Mouse (Mus musculus): ENCODE results near the gene Tjp2. TPM values are rescaled to one million over a fixed set of nuclear protein-coding genes. Genes with fewer than 3 reads are reported as not detected.
"Not testable (repeated sequence)": the region's sequence is repeated elsewhere in the genome, so short reads cannot be mapped to it uniquely, and the experiment has no call there.

Gene Tjp2
- polyA plus RNA-seq, 1 experiment from 2014 or later = 36.9 TPM

DNA sequence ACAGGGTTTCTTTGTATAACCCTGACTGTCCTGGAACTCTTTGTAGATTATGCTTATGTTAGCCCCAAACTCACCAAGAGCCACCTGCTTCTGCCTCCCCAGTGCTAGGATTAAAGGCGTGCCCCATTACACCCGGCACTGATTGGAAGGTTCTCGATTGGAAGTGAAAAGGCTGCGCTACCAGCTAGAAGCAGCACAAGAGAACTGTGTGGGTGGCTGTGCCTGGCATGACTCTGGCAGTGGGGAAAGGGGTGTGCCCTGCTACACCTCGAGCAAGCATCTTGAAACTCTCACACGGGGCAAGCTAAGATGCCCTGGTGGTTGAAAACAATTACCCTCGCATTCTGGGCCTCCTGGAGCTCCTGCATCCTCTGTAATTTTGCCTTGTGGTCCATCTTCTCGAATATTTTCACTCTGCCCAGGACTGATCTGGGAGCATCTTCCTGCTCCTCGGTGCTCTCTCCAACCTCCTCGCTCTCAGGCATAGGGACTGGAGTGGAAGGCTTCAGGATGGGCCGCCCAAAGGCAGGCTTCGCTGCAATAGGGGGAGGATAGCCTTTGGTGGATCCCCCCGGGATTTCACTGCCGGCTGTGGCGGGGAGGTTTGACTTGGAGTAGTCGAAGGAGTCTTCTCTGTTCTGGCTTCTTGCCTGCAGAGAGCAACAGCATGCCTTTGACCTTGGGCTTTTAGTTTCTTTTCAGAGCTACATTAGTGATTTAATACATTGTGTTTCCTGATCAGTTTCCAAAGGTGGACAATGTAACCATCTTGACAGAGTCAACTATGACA, 127.0 kb downstream of the Tjp2 start:
- H3K4me1 ChIP-seq (replicated peaks; ENCODE audit: control insufficient read depth, insufficient read depth, low read length) = no peaks in the 10 kb centered on the region
- H3K4me3 ChIP-seq (ENCODE audit: low read depth, low read length) = no peak overlapping the region
- DNase-seq (ENCODE audit: low spot score) = no peak
- no peak for ATAC-seq (replicated peaks; ENCODE audit: low FRiP score)
- H3K4me2 ChIP-seq (ENCODE audit: low read depth, low read length, severe bottlenecking) = no peak overlapping the region
- H3K9ac ChIP-seq (ENCODE audit: low read length) = no peak overlapping the region
- H3K9me3 ChIP-seq (ENCODE audit: control insufficient read depth, low read length) = no peaks in the 10 kb centered on the region
- 89% methylated on average over 16 of the region's 16 CpGs for WGBS
- no peaks in the 10 kb centered on the region; the same call in 1 of the 2 replicates for H3K36me3 ChIP-seq (ENCODE audit: control insufficient read depth, insufficient read depth, low read length)
- no peak overlapping the region for H3K27ac ChIP-seq (ENCODE audit: low read depth, low read length)
- no peaks in the 10 kb centered on the region for H3K27me3 ChIP-seq (ENCODE audit: control insufficient read depth, insufficient read depth, low read length)

DNA sequence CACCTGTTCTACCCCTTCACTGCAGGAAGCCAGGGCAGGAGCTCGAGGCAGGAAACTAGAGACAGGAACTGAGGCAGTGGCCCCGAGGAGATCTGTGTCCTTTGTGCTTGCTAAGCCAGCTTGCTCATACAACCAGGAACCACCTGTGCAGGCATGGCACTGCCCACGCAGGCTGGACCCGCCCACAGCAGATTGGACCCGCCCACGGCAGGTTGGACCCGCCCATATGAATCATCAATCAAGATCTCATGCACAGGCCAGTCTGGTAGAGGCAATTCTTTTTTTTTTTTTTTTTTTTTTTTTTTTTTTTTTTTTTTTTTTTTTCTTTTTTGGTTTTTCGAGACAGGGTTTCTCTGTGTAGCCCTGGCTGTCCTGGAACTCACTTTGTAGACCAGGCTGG, 132.8 kb downstream of the Tjp2 start:
- not testable (repeated sequence) for H3K27ac ChIP-seq (ENCODE audit: low read depth, low read length); H3K9ac ChIP-seq (ENCODE audit: low read length); H3K4me1 ChIP-seq (replicated peaks; ENCODE audit: control insufficient read depth, insufficient read depth, low read length); H3K27me3 ChIP-seq (ENCODE audit: control insufficient read depth, insufficient read depth, low read length); H3K4me2 ChIP-seq (ENCODE audit: low read depth, low read length, severe bottlenecking); H3K36me3 ChIP-seq (ENCODE audit: control insufficient read depth, insufficient read depth, low read length); ATAC-seq (replicated peaks; ENCODE audit: low FRiP score); H3K4me3 ChIP-seq (ENCODE audit: low read depth, low read length); DNase-seq (ENCODE audit: low spot score); H3K9me3 ChIP-seq (ENCODE audit: control insufficient read depth, low read length)
- WGBS = 74% methylated on average over 8 of the region's 8 CpGs

DNA sequence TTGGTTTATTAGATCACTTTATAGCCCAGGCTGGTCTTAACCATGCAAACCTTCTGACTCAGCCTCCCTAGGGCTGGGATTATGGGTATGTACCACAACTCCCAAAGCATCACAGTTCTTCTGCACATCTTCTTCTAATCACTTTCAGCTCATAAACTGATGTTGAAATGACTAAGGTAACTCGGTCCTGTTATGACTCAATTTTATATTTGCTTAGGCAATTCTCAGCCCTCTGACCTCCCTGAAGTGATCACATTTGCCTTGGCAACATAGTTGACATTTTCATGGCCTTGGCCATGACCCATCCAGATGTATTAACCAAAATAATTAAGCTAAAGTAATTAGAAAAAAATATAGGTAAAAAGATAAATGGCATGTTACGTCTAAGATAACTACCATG, 134.5 kb downstream of the Tjp2 start:
- H3K9me3 ChIP-seq (ENCODE audit: control insufficient read depth, low read length) = no peaks in the 10 kb centered on the region
- no peaks in the 10 kb centered on the region; the same call in 1 of the 2 replicates for H3K36me3 ChIP-seq (ENCODE audit: control insufficient read depth, insufficient read depth, low read length)
- no peak for ATAC-seq (replicated peaks; ENCODE audit: low FRiP score)
- 86% methylated on average over 2 of the region's 2 CpGs for WGBS
- no peaks in the 10 kb centered on the region for H3K27me3 ChIP-seq (ENCODE audit: control insufficient read depth, insufficient read depth, low read length)
- no peaks in the 10 kb centered on the region for H3K4me1 ChIP-seq (replicated peaks; ENCODE audit: control insufficient read depth, insufficient read depth, low read length)
- H3K27ac ChIP-seq (ENCODE audit: low read depth, low read length) = no peak overlapping the region
- no peak overlapping the region for H3K4me2 ChIP-seq (ENCODE audit: low read depth, low read length, severe bottlenecking)
- H3K9ac ChIP-seq (ENCODE audit: low read length) = no peak overlapping the region
- no peak overlapping the region for H3K4me3 ChIP-seq (ENCODE audit: low read depth, low read length)
- DNase-seq (ENCODE audit: low spot score) = no peak

DNA sequence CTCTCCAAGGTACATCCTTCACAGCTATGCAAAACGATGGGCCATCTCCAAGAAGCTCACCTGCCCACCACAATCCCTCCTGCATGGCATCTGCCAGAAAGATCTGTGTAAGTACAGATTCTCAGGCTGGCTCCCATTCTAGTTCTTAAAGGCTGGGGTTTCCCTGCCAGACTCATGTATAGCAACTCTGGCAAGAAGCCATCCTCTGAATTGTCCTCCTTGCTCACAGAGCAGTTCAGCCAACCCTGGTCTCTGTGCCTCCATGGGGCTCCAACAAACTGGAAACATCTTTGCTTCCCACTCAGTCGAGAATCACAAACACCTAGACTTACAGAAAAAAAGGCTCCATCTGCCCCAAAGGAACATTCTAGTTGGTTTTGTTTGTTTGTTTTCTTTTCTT, 139.5 kb downstream of the Tjp2 start:
- 96% methylated on average over 2 of the region's 2 CpGs for WGBS
- H3K9me3 ChIP-seq (ENCODE audit: control insufficient read depth, low read length) = no peaks in the 10 kb centered on the region
- no peaks in the 10 kb centered on the region for H3K4me1 ChIP-seq (replicated peaks; ENCODE audit: control insufficient read depth, insufficient read depth, low read length)
- H3K4me2 ChIP-seq (ENCODE audit: low read depth, low read length, severe bottlenecking) = no peak overlapping the region
- no peak overlapping the region for H3K9ac ChIP-seq (ENCODE audit: low read length)
- no peak overlapping the region for H3K4me3 ChIP-seq (ENCODE audit: low read depth, low read length)
- DNase-seq (ENCODE audit: low spot score) = no peak
- no peak overlapping the region for H3K27ac ChIP-seq (ENCODE audit: low read depth, low read length)
- H3K27me3 ChIP-seq (ENCODE audit: control insufficient read depth, insufficient read depth, low read length) = no peaks in the 10 kb centered on the region
- no peak for ATAC-seq (replicated peaks; ENCODE audit: low FRiP score)
- H3K36me3 ChIP-seq (ENCODE audit: control insufficient read depth, insufficient read depth, low read length) = no peaks in the 10 kb centered on the region

DNA sequence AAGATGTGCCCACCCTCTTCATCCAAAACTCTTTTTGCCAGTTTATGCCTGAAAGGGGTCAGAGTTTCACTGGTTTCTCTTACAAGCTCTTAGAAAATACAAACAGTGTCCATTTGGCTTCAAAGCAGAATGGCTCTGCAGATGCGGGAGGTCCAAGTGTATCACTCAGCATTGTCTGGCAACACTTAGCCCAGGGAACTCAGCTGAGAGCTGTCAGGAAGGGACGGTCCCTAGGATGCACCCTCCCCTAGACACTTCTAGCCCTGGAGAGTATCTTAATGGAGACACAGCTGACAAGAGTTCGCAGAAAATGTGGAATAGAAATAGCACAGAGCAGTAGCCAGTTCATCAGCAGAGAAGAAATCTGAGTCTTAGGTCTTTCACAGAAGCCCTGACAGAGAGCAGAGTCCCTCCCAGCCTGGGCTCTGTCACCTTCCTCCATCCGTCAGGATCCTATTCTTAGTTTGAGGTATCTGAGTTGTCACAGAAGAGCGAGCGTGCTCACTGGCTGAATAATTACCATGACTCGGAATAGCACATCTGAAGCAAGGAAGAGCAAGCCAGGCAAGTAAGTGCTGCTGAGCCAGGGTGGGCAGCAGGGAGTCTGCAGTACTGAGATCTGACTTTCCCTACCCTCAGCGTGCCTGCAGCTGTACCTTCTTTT, 144.3 kb downstream of the Tjp2 start:
- Histone ChIP-seq H3K9me3 (ENCODE audit: control insufficient read depth, low read length) (no peaks in the 10 kb centered on the region), H3K4me2 (ENCODE audit: low read depth, low read length, severe bottlenecking) (no peak overlapping the region), H3K4me3 (ENCODE audit: low read depth, low read length) (no peak overlapping the region), H3K9ac (ENCODE audit: low read length) (no peak overlapping the region), H3K27me3 (ENCODE audit: control insufficient read depth, insufficient read depth, low read length) (no peaks in the 10 kb centered on the region), H3K27ac (ENCODE audit: low read depth, low read length) (no peak overlapping the region), H3K36me3 (ENCODE audit: control insufficient read depth, insufficient read depth, low read length) (no peaks in the 10 kb centered on the region), H3K4me1 (replicated peaks; ENCODE audit: control insufficient read depth, insufficient read depth, low read length) (no peaks in the 10 kb centered on the region)
- ATAC-seq (replicated peaks; ENCODE audit: low FRiP score) (no peak), DNase-seq (ENCODE audit: low spot score) (no peak)
- WGBS = 63% methylated on average over 8 of the region's 8 CpGs

DNA sequence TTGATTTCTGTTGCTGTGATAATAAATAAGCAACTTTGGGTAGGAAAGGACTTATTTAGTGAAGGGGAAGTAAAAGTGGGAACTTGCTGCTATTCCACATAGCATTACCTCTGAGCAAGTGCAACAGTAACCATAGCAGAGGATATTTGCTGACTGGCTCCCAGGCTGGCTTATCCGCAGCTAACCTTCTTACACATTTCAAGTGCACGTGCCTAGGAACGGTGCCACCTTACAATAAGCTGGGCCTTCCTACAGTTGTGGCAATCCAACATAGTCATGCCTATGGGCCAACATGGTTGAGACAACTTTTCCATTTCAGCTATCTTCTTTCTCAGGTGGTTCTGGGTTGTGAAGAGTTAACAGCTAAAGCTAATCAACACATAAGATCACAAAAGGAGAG, 147.2 kb downstream of the Tjp2 start:
- H3K9me3 ChIP-seq (ENCODE audit: control insufficient read depth, low read length) = no peaks in the 10 kb centered on the region
- no peak overlapping the region for H3K9ac ChIP-seq (ENCODE audit: low read length)
- H3K4me1 ChIP-seq (replicated peaks; ENCODE audit: control insufficient read depth, insufficient read depth, low read length) = no peaks in the 10 kb centered on the region
- DNase-seq (ENCODE audit: low spot score) = peak; percentile 44
- ATAC-seq (replicated peaks; ENCODE audit: low FRiP score) = no peak
- no peaks in the 10 kb centered on the region for H3K27me3 ChIP-seq (ENCODE audit: control insufficient read depth, insufficient read depth, low read length)
- no peaks in the 10 kb centered on the region for H3K36me3 ChIP-seq (ENCODE audit: control insufficient read depth, insufficient read depth, low read length)
- H3K4me3 ChIP-seq (ENCODE audit: low read depth, low read length) = no peak overlapping the region
- 89% methylated on average over 3 of the region's 3 CpGs for WGBS
- no peak overlapping the region for H3K4me2 ChIP-seq (ENCODE audit: low read depth, low read length, severe bottlenecking)
- no peak overlapping the region for H3K27ac ChIP-seq (ENCODE audit: low read depth, low read length)

DNA sequence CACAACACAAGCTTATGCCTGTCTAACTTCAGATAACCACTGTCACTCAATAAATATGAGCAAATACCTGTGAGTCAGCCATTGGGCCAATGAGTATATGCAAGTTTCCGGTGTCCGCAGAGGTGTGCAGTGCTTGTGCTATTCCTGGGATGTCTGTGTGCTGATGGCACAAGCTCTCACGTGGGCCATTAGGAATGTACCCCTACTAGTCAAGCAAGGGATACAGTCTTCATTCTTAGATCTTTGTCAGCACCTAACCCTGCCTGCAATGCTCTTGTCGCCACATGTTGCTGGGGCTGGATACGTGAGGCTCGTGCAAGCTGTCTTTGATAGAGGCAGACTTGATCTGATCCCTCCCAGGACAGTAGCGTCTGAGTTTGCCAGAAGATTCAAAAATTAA, 148.3 kb downstream of the Tjp2 start:
- DNase-seq (ENCODE audit: low spot score) (peak; percentile 38), ATAC-seq (replicated peaks; ENCODE audit: low FRiP score) (no peak)
- H3K9me3 ChIP-seq (ENCODE audit: control insufficient read depth, low read length) = no peaks in the 10 kb centered on the region
- H3K4me2 ChIP-seq (ENCODE audit: low read depth, low read length, severe bottlenecking) = no peak overlapping the region
- WGBS = 92% methylated on average over 7 of the region's 7 CpGs
- H3K27ac ChIP-seq (ENCODE audit: low read depth, low read length) = no peak overlapping the region
- H3K36me3 ChIP-seq (ENCODE audit: control insufficient read depth, insufficient read depth, low read length) = no peaks in the 10 kb centered on the region
- no peak overlapping the region for H3K4me3 ChIP-seq (ENCODE audit: low read depth, low read length)
- H3K4me1 ChIP-seq (replicated peaks; ENCODE audit: control insufficient read depth, insufficient read depth, low read length) = no peaks in the 10 kb centered on the region
- no peaks in the 10 kb centered on the region for H3K27me3 ChIP-seq (ENCODE audit: control insufficient read depth, insufficient read depth, low read length)
- no peak overlapping the region for H3K9ac ChIP-seq (ENCODE audit: low read length)

DNA sequence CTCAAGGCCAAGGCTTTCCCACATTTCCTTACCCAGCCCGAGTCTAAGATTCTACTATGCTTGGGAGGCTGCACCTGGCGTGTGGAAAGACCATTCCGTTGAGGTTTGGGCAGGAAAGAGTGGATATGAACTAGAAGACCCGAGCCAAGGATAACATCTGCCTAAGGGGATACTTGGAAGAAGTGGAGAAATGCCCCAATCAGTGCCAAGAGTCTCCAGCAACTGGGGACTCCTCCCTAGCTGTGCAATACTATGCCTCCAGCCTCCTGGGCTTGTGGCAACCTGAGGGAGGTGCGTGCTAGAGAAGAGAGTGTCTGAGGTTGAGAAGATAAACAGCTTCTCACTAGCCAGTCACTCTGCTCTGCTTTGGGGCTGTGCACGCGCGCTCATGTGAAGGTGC, 148.9 kb downstream of the Tjp2 start:
- no peak for ATAC-seq (replicated peaks; ENCODE audit: low FRiP score)
- DNase-seq (ENCODE audit: low spot score) = peak; percentile 13
- H3K9me3 ChIP-seq (ENCODE audit: control insufficient read depth, low read length) = no peaks in the 10 kb centered on the region
- no peaks in the 10 kb centered on the region for H3K36me3 ChIP-seq (ENCODE audit: control insufficient read depth, insufficient read depth, low read length)
- WGBS = 90% methylated on average over 8 of the region's 8 CpGs
- no peaks in the 10 kb centered on the region for H3K27me3 ChIP-seq (ENCODE audit: control insufficient read depth, insufficient read depth, low read length)
- no peak overlapping the region for H3K4me2 ChIP-seq (ENCODE audit: low read depth, low read length, severe bottlenecking)
- no peak overlapping the region for H3K27ac ChIP-seq (ENCODE audit: low read depth, low read length)
- H3K4me1 ChIP-seq (replicated peaks; ENCODE audit: control insufficient read depth, insufficient read depth, low read length) = no peaks in the 10 kb centered on the region
- no peak overlapping the region for H3K9ac ChIP-seq (ENCODE audit: low read length)
- H3K4me3 ChIP-seq (ENCODE audit: low read depth, low read length) = no peak overlapping the region

DNA sequence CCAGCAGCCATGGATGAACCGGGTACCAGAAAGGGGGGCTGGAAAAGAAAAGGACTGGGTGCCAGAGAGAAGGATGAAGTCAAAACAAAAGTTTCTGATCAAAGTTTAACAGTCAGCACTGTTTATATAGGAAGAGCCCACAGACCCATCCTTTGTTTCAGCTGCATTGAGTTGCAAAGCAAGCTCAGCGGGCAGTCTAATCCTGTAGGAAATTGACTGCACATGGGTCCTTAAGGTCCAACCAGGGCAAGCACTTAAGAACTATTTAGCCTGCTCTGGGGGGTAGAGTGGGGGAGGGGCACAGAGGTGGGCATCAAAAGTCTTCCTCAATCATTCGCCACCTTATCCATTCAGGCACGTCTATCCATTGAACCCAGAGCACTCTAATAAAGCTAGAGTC, 151.7 kb downstream of the Tjp2 start:
- 39% methylated on average over 4 of the region's 4 CpGs for WGBS
- DNase-seq (ENCODE audit: low spot score) (no peak), ATAC-seq (replicated peaks; ENCODE audit: low FRiP score) (no peak)
- Histone ChIP-seq H3K9me3 (ENCODE audit: control insufficient read depth, low read length) (no peaks in the 10 kb centered on the region), H3K9ac (ENCODE audit: low read length) (no peak overlapping the region), H3K4me3 (ENCODE audit: low read depth, low read length) (no peak overlapping the region), H3K27me3 (ENCODE audit: control insufficient read depth, insufficient read depth, low read length) (no peaks in the 10 kb centered on the region), H3K36me3 (ENCODE audit: control insufficient read depth, insufficient read depth, low read length) (no peaks in the 10 kb centered on the region), H3K4me2 (ENCODE audit: low read depth, low read length, severe bottlenecking) (no peak overlapping the region), H3K4me1 (replicated peaks; ENCODE audit: control insufficient read depth, insufficient read depth, low read length) (no peaks in the 10 kb centered on the region), H3K27ac (ENCODE audit: low read depth, low read length) (no peak overlapping the region)

Data from forebrain, embryonic 11.5 days (tissue).